Mouse (Mus musculus) MEL (cell line): ENCODE measurements around the gene Nxpe5. TPM values are rescaled to one million over a fixed set of nuclear protein-coding genes. Genes with fewer than 3 reads are reported as not detected.

Experiments used
- DNase-seq: peaks from one replicate; pipeline ENCODE4 v3.0.0; 2011; ENCODE audit warnings: low read depth, low spot score
- H3K27ac ChIP-seq: 2 replicates; pipeline ENCODE4 v1.5.1; 2012; ENCODE audit warnings: low read depth, mild to moderate bottlenecking, control low read depth, low read length, moderate library complexity; ENCODE audit not compliant: control insufficient read depth
- H3K27me3 ChIP-seq, 2 experiments: fragments of 150-350 bp in 1 of 2; sonication (generic) in 1 of 2; 2 replicates each; pipeline ENCODE4 v1.6.1; 2012; ENCODE audit warnings: low read length in 2 of 2, mild to moderate bottlenecking in 2 of 2, improper control_type of control experiment in 1 of 2, moderate library complexity in 1 of 2; ENCODE audit not compliant: insufficient read depth in 2 of 2, control insufficient read depth in 1 of 2
- H3K36me3 ChIP-seq, 2 experiments: 2 replicates each; pipeline ENCODE4 v1.6.1; 2012 to 2014; ENCODE audit warnings: low read length in 2 of 2, improper control_type of control experiment in 1 of 2, inconsistent platforms in 1 of 2, mild to moderate bottlenecking in 1 of 2; ENCODE audit not compliant: insufficient read depth in 2 of 2, control insufficient read depth in 1 of 2
- H3K4me1 ChIP-seq, 2 experiments: fragments of 150-350 bp in 1 of 2; sonication (generic) in 1 of 2; 2 replicates each; pipeline ENCODE4 v1.6.1; 2012; ENCODE audit warnings: low read length in 2 of 2, improper control_type of control experiment in 1 of 2, mild to moderate bottlenecking in 1 of 2; ENCODE audit not compliant: insufficient read depth in 2 of 2, control insufficient read depth in 1 of 2
- H3K4me3 ChIP-seq, 2 experiments: fragments of 150-350 bp in 1 of 2; sonication (generic) in 1 of 2; 2 replicates each; pipeline ENCODE4 v1.5.1; 2012; ENCODE audit warnings: low read depth in 2 of 2, low read length in 2 of 2, mild to moderate bottlenecking in 2 of 2, moderate library complexity in 2 of 2, control low read depth in 1 of 2, improper control_type of control experiment in 1 of 2; ENCODE audit not compliant: control insufficient read depth in 1 of 2, insufficient read depth in 1 of 2
- H3K79me2 ChIP-seq: 2 replicates; pipeline ENCODE4 v1.6.1; 2012; ENCODE audit warnings: mild to moderate bottlenecking, low read length, moderate library complexity; ENCODE audit not compliant: control insufficient read depth, poor library complexity, insufficient read depth
- H3K9ac ChIP-seq: 2 replicates; pipeline ENCODE4 v1.6.1; 2012; ENCODE audit warnings: low read depth, mild to moderate bottlenecking, control low read depth, low read length, moderate library complexity; ENCODE audit not compliant: control insufficient read depth, poor library complexity, severe bottlenecking
- H3K9me3 ChIP-seq: fragments of 150-350 bp; sonication (generic); replicated peaks from 2 replicates; pipeline ENCODE4 v1.6.1; 2012; ENCODE audit warnings: mild to moderate bottlenecking, low read length, improper control_type of control experiment, moderate library complexity; ENCODE audit not compliant: insufficient read depth
- BHLHE40 ChIP-seq: IDR thresholded peaks from 2 replicates; pipeline ENCODE4 v1.6.1; 2012; ENCODE audit warnings: low read depth, mild to moderate bottlenecking, inconsistent platforms, low read length, improper control_type of control experiment, borderline replicate concordance
- E2F4 ChIP-seq: IDR thresholded peaks from 2 replicates; pipeline ENCODE4 v1.6.1; 2011; ENCODE audit warnings: low read depth, low read length, improper control_type of control experiment, borderline replicate concordance
- EP300 ChIP-seq, 2 experiments: IDR thresholded peaks; 2 replicates each; pipeline ENCODE4 v1.6.1; 2011; ENCODE audit warnings: improper control_type of control experiment in 2 of 2, low read length in 2 of 2, low read depth in 1 of 2, mild to moderate bottlenecking in 1 of 2
- GABPA ChIP-seq: IDR thresholded peaks from 2 replicates; pipeline ENCODE4 v1.6.1; 2012; ENCODE audit warnings: low read depth, mild to moderate bottlenecking, inconsistent platforms, low read length, improper control_type of control experiment, moderate library complexity
- GATA1 ChIP-seq: IDR thresholded peaks from 2 replicates; pipeline ENCODE4 v1.6.1; 2011; ENCODE audit warnings: low read depth, low read length, improper control_type of control experiment
- HCFC1 ChIP-seq: IDR thresholded peaks from 2 replicates; pipeline ENCODE4 v1.6.1; 2012; ENCODE audit warnings: low read depth, mild to moderate bottlenecking, inconsistent platforms, low read length, improper control_type of control experiment, moderate library complexity
- JUND ChIP-seq: IDR thresholded peaks from 2 replicates; pipeline ENCODE4 v1.6.1; 2011; ENCODE audit warnings: low read depth, mild to moderate bottlenecking, improper control_type of control experiment, low read length
- KAT2A ChIP-seq: conservative IDR thresholded peaks from 2 replicates; pipeline ENCODE4 v1.6.1; 2012; ENCODE audit warnings: low read depth, low read length, improper control_type of control experiment, inconsistent platforms
- MAZ ChIP-seq: IDR thresholded peaks from 2 replicates; pipeline ENCODE4 v1.6.1; 2012; ENCODE audit warnings: low read depth, mild to moderate bottlenecking, inconsistent platforms, low read length, improper control_type of control experiment
- MEF2A ChIP-seq: IDR thresholded peaks from 2 replicates; pipeline ENCODE4 v1.6.1; 2014; ENCODE audit warnings: low read depth, mild to moderate bottlenecking, inconsistent platforms, low read length, improper control_type of control experiment; ENCODE audit not compliant: poor library complexity, insufficient replicate concordance, severe bottlenecking; ENCODE audit errors: extremely low read depth
- MYC ChIP-seq: IDR thresholded peaks from 2 replicates; pipeline ENCODE4 v1.6.1; 2011; ENCODE audit warnings: low read depth, mild to moderate bottlenecking, low read length, improper control_type of control experiment, moderate library complexity
- NELFE ChIP-seq: IDR thresholded peaks from 2 replicates; pipeline ENCODE4 v1.6.1; 2011; ENCODE audit warnings: low read depth, low read length, improper control_type of control experiment
- NRF1 ChIP-seq: IDR thresholded peaks from 2 replicates; pipeline ENCODE4 v1.6.1; 2014; ENCODE audit warnings: low read depth, mild to moderate bottlenecking, inconsistent platforms, low read length, improper control_type of control experiment, moderate library complexity; ENCODE audit not compliant: poor library complexity, insufficient read depth, severe bottlenecking
- POLR2A ChIP-seq, 2 experiments: IDR thresholded peaks; 2 replicates each; pipeline ENCODE4 v1.6.1; 2011 to 2012; ENCODE audit warnings: low read length in 2 of 2, mild to moderate bottlenecking in 2 of 2, control low read depth in 1 of 2, improper control_type of control experiment in 1 of 2, low read depth in 1 of 2, moderate library complexity in 1 of 2; ENCODE audit not compliant: control insufficient read depth in 1 of 2, insufficient read depth in 1 of 2, poor library complexity in 1 of 2
- RAD21 ChIP-seq: IDR thresholded peaks from 2 replicates; pipeline ENCODE4 v1.6.1; 2011; ENCODE audit warnings: mild to moderate bottlenecking, low read depth, low read length, improper control_type of control experiment
- RCOR1 ChIP-seq: IDR thresholded peaks from 2 replicates; pipeline ENCODE4 v1.6.1; 2012; ENCODE audit warnings: low read depth, mild to moderate bottlenecking, inconsistent platforms, low read length, improper control_type of control experiment
- SMC3 ChIP-seq: IDR thresholded peaks from 2 replicates; pipeline ENCODE4 v1.6.1; 2011; ENCODE audit warnings: low read depth, low read length, improper control_type of control experiment
- TAL1 ChIP-seq: IDR thresholded peaks from 2 replicates; pipeline ENCODE4 v1.6.1; 2012; ENCODE audit warnings: mild to moderate bottlenecking, inconsistent platforms, low read length, moderate library complexity, mixed read lengths
- ZC3H11A ChIP-seq: IDR thresholded peaks from 2 replicates; pipeline ENCODE4 v1.6.1; 2012; ENCODE audit warnings: low read depth, mild to moderate bottlenecking, inconsistent platforms, low read length, improper control_type of control experiment
- ZMIZ1 ChIP-seq: IDR thresholded peaks from 2 replicates; pipeline ENCODE4 v1.6.1; 2012; ENCODE audit warnings: low read depth, mild to moderate bottlenecking, inconsistent platforms, low read length, improper control_type of control experiment, moderate library complexity
- ZNF384 ChIP-seq: IDR thresholded peaks from 2 replicates; pipeline ENCODE4 v1.6.1; 2012; ENCODE audit warnings: low read depth, mild to moderate bottlenecking, inconsistent platforms, low read length, improper control_type of control experiment
- polyA plus RNA-seq, 2 experiments: library from polyadenylated mRNA; stranded (reverse) in 1 of 2; unstranded in 1 of 2; fragments of >175 nt in 1 of 2; fragments of >200 nt in 1 of 2; gene quantifications; 2 replicates each; pipeline versions ENCODE4 v1.2.1 to v1.2.4; 2012; ENCODE audit warnings: low replicate concordance in 2 of 2, low read depth in 1 of 2; ENCODE audit not compliant: insufficient read length in 2 of 2, insufficient read depth in 1 of 2, missing spikeins in 1 of 2
- total RNA-seq: library from RNA; depleted of rRNA; stranded (reverse); fragments of 300-350 nt; gene quantifications from 2 replicates; pipeline ENCODE4 v1.2.3, GENCODE M21; 2012

Gene Nxpe5
- total and polyA plus RNA-seq, 3 experiments: not detected

GRCm38 (mm10) chr5:138257585-138257978, 31.9 kb downstream of the Nxpe5 start (continued):
- TF ChIP-seq RAD21: no peak
- TF ChIP-seq ZMIZ1: peak; percentile 61; the same call in 1 of the 2 replicates
- no peak for TF ChIP-seq KAT2A

- peaks cover 35% of the 10 kb centered on the region for H3K79me2 ChIP-seq
- peak; percentile 41 for DNase-seq
- peaks cover 12 to 71% of the 10 kb centered on the region in 2 experiments for H3K4me1 ChIP-seq
- peaks cover 3 to 61% of the 10 kb centered on the region in 2 experiments; a peak in 3 of 4 replicates for H3K36me3 ChIP-seq
- no peaks in the 10 kb centered on the region for H3K9me3 ChIP-seq
- no peaks in the 10 kb centered on the region; a peak in 1 of 4 replicates for H3K27me3 ChIP-seq
- no peak overlapping the region for H3K4me3 ChIP-seq
- TF ChIP-seq EP300 (IDR thresholded peaks at IDR 0.05; ENCODE audit: low read depth in 1 of 2, low read length in 2 of 2) (no peak), MYC (no peak), MEF2A (no peak), JUND (no peak), KAT2A (no peak), RCOR1 (no peak), MAZ (no peak), TAL1 (no peak), E2F4 (no peak), GABPA (no peak), NRF1 (no peak), SMC3 (no peak), ZNF384 (no peak), BHLHE40 (no peak), NELFE (no peak), POLR2A (IDR thresholded peaks at IDR 0.05; ENCODE audit: control insufficient read depth in 1 of 2, insufficient read depth in 1 of 2, low read depth in 1 of 2, low read length in 2 of 2, poor library complexity in 1 of 2) (no peak; a peak in 1 of 4 replicates), HCFC1 (no peak), GATA1 (no peak), ZC3H11A (no peak)
- TF ChIP-seq, all 39 proteins: peak for 0
- peak overlapping the region; percentile 73 for H3K27ac ChIP-seq
- H3K9ac ChIP-seq: no peak overlapping the region
These were observed 32.4 kb downstream of the Nxpe5 start for GRCm38 (mm10) chr5:138258078-138258477.
